8 mouse cellular contexts compared by ENCODE assay signal in the genomic region with DNA sequence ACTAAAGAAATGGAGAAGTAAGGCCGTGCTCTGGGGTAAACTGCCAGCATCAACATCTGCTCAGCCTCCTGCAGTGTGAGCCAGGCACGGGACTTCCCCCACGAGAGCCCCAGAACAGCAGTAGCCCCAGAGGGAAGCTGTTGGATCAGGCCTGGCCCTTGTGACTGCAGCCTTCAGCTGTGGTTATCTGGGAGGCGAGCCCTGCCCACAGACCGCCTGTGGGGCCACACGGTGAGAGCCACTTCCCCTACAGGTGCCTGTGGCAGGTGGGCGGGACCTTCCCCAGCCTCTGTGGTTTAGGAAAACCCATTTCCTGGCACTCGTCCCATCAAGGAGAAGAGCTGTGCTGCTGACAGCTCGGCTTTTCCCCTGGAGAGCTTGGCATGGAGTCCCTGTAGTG. TPM values are rescaled to one million over a fixed set of nuclear protein-coding genes. Genes with fewer than 3 reads are reported as not detected.
DNase-seq lines count a peak whose midpoint lies in the region; ATAC-seq and TF ChIP-seq lines count a peak whose summit lies in the region.

No protein-coding gene starts in this region.

- H3K4me1 ChIP-seq in hindbrain, embryonic 10.5 days (replicated peaks), result peaks cover 33% of the 10 kb centered on the region
- H3K4me1 ChIP-seq in hindbrain, embryonic 11.5 days (replicated peaks; ENCODE audit: control insufficient read depth, insufficient read depth, low read length), result no peaks in the 10 kb centered on the region
- H3K4me1 ChIP-seq in kidney, adult 2 months (ENCODE audit: control insufficient read depth, insufficient read depth, low read length), result peaks cover 2% of the 10 kb centered on the region; the same call in 1 of the 2 replicates
- H3K4me1 ChIP-seq in lung, postnatal 0 days (ENCODE audit: insufficient read depth, low read depth, low read length), result peaks cover 9% of the 10 kb centered on the region; the same call in 1 of the 2 replicates

- 21% methylated on average over 9 of the region's 9 CpGs for WGBS in hindbrain, embryonic 10.5 days
- WGBS in hindbrain, embryonic 11.5 days, result 22% methylated on average over 9 of the region's 9 CpGs
- WGBS in kidney, adult 2 months, result 18% methylated on average over 9 of the region's 9 CpGs
- 8% methylated on average over 9 of the region's 9 CpGs for WGBS in lung, postnatal 0 days

- no peak for TF ChIP-seq CTCF in kidney, adult 2 months (conservative IDR thresholded peaks at IDR 0.05; ENCODE audit: insufficient read depth, insufficient read length, low read depth, low read length)
- TF ChIP-seq CTCF in lung, postnatal 0 days (IDR thresholded peaks at IDR 0.05), result no peak

- H3K4me2 ChIP-seq in hindbrain, embryonic 11.5 days (replicated peaks; ENCODE audit: low read depth, low read length), result no peak overlapping the region
- no peak overlapping the region for H3K4me2 ChIP-seq in lung, postnatal 0 days (replicated peaks; ENCODE audit: low read depth, low read length)

- no peak for DNase-seq in hindbrain, embryonic 10.5 days (ENCODE audit: low spot score)
- DNase-seq in hindbrain, embryonic 11.5 days (ENCODE audit: low spot score), result no peak
- peak; percentile 90 for DNase-seq in MN1 (ENCODE audit: low spot score)
- DNase-seq in gastrocnemius, postnatal 36 days, result peak; percentile 33 to 48
- DNase-seq in kidney, adult 2 months, result peak; percentile 40
- peak; percentile 80 for DNase-seq in lung, postnatal 0 days (ENCODE audit: low spot score)
- DNase-seq in spleen, postnatal 10 days (ENCODE audit: low spot score in 2 of 2), result peak; percentile 34 to 75
- DNase-seq in embryo, embryonic 11 days, result no peak

- peak overlapping the region; percentile 69 for H3K27ac ChIP-seq in hindbrain, embryonic 10.5 days
- no peak overlapping the region for H3K27ac ChIP-seq in hindbrain, embryonic 11.5 days (ENCODE audit: low read depth, low read length)
- no peak overlapping the region for H3K27ac ChIP-seq in kidney, adult 2 months (ENCODE audit: insufficient read depth, low read depth, low read length)
- H3K27ac ChIP-seq in lung, postnatal 0 days (ENCODE audit: low read length), result 0 out of 2 replicates have a peak overlapping the region, but pooled peaks have one; percentile 20

- peaks cover 34% of the 10 kb centered on the region for H3K36me3 ChIP-seq in hindbrain, embryonic 10.5 days
- H3K36me3 ChIP-seq in hindbrain, embryonic 11.5 days (ENCODE audit: control insufficient read depth, insufficient read depth, low read length), result peaks cover 5% of the 10 kb centered on the region; the same call in 1 of the 2 replicates
- H3K36me3 ChIP-seq in kidney, adult 2 months (ENCODE audit: control insufficient read depth, insufficient read depth, low read length), result no peaks in the 10 kb centered on the region
- peaks cover 6% of the 10 kb centered on the region; the same call in 1 of the 2 replicates for H3K36me3 ChIP-seq in lung, postnatal 0 days (ENCODE audit: insufficient read depth, low read length)

- intact Hi-C loops in gastrocnemius, postnatal 36 days (cut with DNase I), result loop anchor here (5.0 kb wide), 1 partner anchor 49 kb away; no protein-coding TSS in a partner anchor

- ATAC-seq in hindbrain, embryonic 11.5 days (ENCODE audit: low FRiP score), result no peak
- ATAC-seq in lung, postnatal 0 days, result peak; percentile 68

- TF ChIP-seq EP300 in lung, postnatal 0 days (IDR thresholded peaks at IDR 0.05), result no peak

- H3K9me3 ChIP-seq in hindbrain, embryonic 10.5 days, result peaks cover 8% of the 10 kb centered on the region
- H3K9me3 ChIP-seq in hindbrain, embryonic 11.5 days (ENCODE audit: control insufficient read depth, low read length), result no peaks in the 10 kb centered on the region
- no peaks in the 10 kb centered on the region for H3K9me3 ChIP-seq in lung, postnatal 0 days (ENCODE audit: low read length)

- TF ChIP-seq POLR2A in kidney, adult 2 months (IDR thresholded peaks at IDR 0.05; ENCODE audit: low read depth, low read length), result no peak

- no peak overlapping the region for H3K9ac ChIP-seq in hindbrain, embryonic 11.5 days (ENCODE audit: low read depth, low read length)
- no peak overlapping the region for H3K9ac ChIP-seq in lung, postnatal 0 days (replicated peaks; ENCODE audit: low read depth)

- H3K27me3 ChIP-seq in hindbrain, embryonic 10.5 days (ENCODE audit: insufficient read depth, poor library complexity, severe bottlenecking), result no peaks in the 10 kb centered on the region
- no peaks in the 10 kb centered on the region for H3K27me3 ChIP-seq in hindbrain, embryonic 11.5 days (ENCODE audit: control insufficient read depth, insufficient read depth, low read length)
- no peaks in the 10 kb centered on the region for H3K27me3 ChIP-seq in kidney, adult 2 months (replicated peaks; ENCODE audit: control insufficient read depth, insufficient read depth, low read length)
- H3K27me3 ChIP-seq in lung, postnatal 0 days (replicated peaks; ENCODE audit: insufficient read depth, low read length), result no peaks in the 10 kb centered on the region

- H3K4me3 ChIP-seq in hindbrain, embryonic 10.5 days, result no peak overlapping the region
- H3K4me3 ChIP-seq in hindbrain, embryonic 11.5 days (ENCODE audit: low read depth, low read length), result no peak overlapping the region
- no peak overlapping the region for H3K4me3 ChIP-seq in kidney, adult 2 months (ENCODE audit: insufficient read depth, low read depth, low read length)
- H3K4me3 ChIP-seq in lung, postnatal 0 days (ENCODE audit: low read depth, low read length), result no peak overlapping the region

RNA-seq across cellular contexts. Expression of a gene that starts 3.2 kb away (rescaled TPM):
- polyA plus RNA-seq in hindbrain, embryonic 10.5 days (2016; fragmentation: Nextera tagmentation; extraction: Ambion mirVana), result 54.8 and 82.1 TPM in 2 replicates
- 34.9 and 39.8 TPM in 2 replicates for polyA plus RNA-seq in hindbrain, embryonic 11.5 days (2014; fragmentation: Nextera tagmentation; extraction: Ambion mirVana)
- 10 to 100 TPM; 16.6 to 17.5 TPM for total RNA-seq in gastrocnemius, postnatal 36 days (2021)
- 46.3 and 56.0 TPM in 2 replicates for polyA plus RNA-seq in kidney, adult 2 months (2012; rRNA removed)
- polyA plus RNA-seq in lung, postnatal 0 days (2015; fragmentation: Nextera tagmentation; extraction: Ambion mirVana), result 34.2 and 34.4 TPM in 2 replicates

RNA-seq across cellular contexts. Expression of a gene that starts 22.4 kb away (rescaled TPM):
- polyA plus RNA-seq in hindbrain, embryonic 10.5 days (2016; fragmentation: Nextera tagmentation; extraction: Ambion mirVana), result 412 and 491 TPM in 2 replicates
- 413 and 428 TPM in 2 replicates for polyA plus RNA-seq in hindbrain, embryonic 11.5 days (2014; fragmentation: Nextera tagmentation; extraction: Ambion mirVana)
- total RNA-seq in gastrocnemius, postnatal 36 days (2021), result 100 to 1,000 TPM; 568 to 650 TPM
- 655 and 703 TPM in 2 replicates for polyA plus RNA-seq in kidney, adult 2 months (2012; rRNA removed)
- polyA plus RNA-seq in lung, postnatal 0 days (2015; fragmentation: Nextera tagmentation; extraction: Ambion mirVana), result 251 and 275 TPM in 2 replicates

RNA-seq across cellular contexts. Expression of a gene that starts 26.8 kb away (rescaled TPM):
- polyA plus RNA-seq in hindbrain, embryonic 10.5 days (2016; fragmentation: Nextera tagmentation; extraction: Ambion mirVana), result 307 and 334 TPM in 2 replicates
- 266 and 286 TPM in 2 replicates for polyA plus RNA-seq in hindbrain, embryonic 11.5 days (2014; fragmentation: Nextera tagmentation; extraction: Ambion mirVana)
- total RNA-seq in gastrocnemius, postnatal 36 days (2021), result 1 to 10 TPM; 6.2 to 7.4 TPM
- polyA plus RNA-seq in kidney, adult 2 months (2012; rRNA removed), result 14.9 and 18.0 TPM in 2 replicates
- polyA plus RNA-seq in lung, postnatal 0 days (2015; fragmentation: Nextera tagmentation; extraction: Ambion mirVana), result 398 and 422 TPM in 2 replicates

Comparison
In these comparisons a context has a peak if more than half of its experiments do, and no peak if none do; other contexts are left out.
1. H3K27ac ChIP-seq: peak in hindbrain, embryonic 10.5 days (single experiment) and lung, postnatal 0 days (single experiment); none in hindbrain, embryonic 11.5 days (single experiment) and kidney, adult 2 months (single experiment).
2. DNase-seq: peak in MN1 (single experiment), gastrocnemius, postnatal 36 days (2 of 2), kidney, adult 2 months (single experiment), lung, postnatal 0 days (single experiment) and spleen, postnatal 10 days (2 of 2); none in hindbrain, embryonic 10.5 days (single experiment), hindbrain, embryonic 11.5 days (single experiment) and embryo, embryonic 11 days (single experiment).
3. RNA of a gene that starts 26.8 kb away (polyA plus RNA-seq): 398 to 422 TPM in lung, postnatal 0 days, 307 to 334 TPM in hindbrain, embryonic 10.5 days and 266 to 286 TPM in hindbrain, embryonic 11.5 days; 14.9 to 18.0 TPM in kidney, adult 2 months; every median in the first group is over 10 times any median in the second.